Mouse (Mus musculus) MEL (cell line): ENCODE data around the gene Wdsub1.

Experiments
- ELF1 ChIP-seq: IDR thresholded peaks from 2 replicates; pipeline ENCODE4 v1.6.1; 2014; ENCODE audit warnings: low read depth, mild to moderate bottlenecking, inconsistent platforms, low read length, improper control_type of control experiment, moderate library complexity
- EP300 ChIP-seq, 2 experiments: IDR thresholded peaks; 2 replicates each; pipeline ENCODE4 v1.6.1; 2011; ENCODE audit warnings: improper control_type of control experiment in 2 of 2, low read length in 2 of 2, low read depth in 1 of 2, mild to moderate bottlenecking in 1 of 2
- KAT2A ChIP-seq: conservative IDR thresholded peaks from 2 replicates; pipeline ENCODE4 v1.6.1; 2012; ENCODE audit warnings: low read depth, low read length, improper control_type of control experiment, inconsistent platforms
- MAX ChIP-seq: IDR thresholded peaks from 2 replicates; pipeline ENCODE4 v1.6.1; 2011; ENCODE audit warnings: low read length, improper control_type of control experiment
- MAZ ChIP-seq: IDR thresholded peaks from 2 replicates; pipeline ENCODE4 v1.6.1; 2012; ENCODE audit warnings: low read depth, mild to moderate bottlenecking, inconsistent platforms, low read length, improper control_type of control experiment
- POLR2A ChIP-seq, 2 experiments: IDR thresholded peaks; 2 replicates each; pipeline ENCODE4 v1.6.1; 2011 to 2012; ENCODE audit warnings: low read length in 2 of 2, mild to moderate bottlenecking in 2 of 2, control low read depth in 1 of 2, improper control_type of control experiment in 1 of 2, low read depth in 1 of 2, moderate library complexity in 1 of 2; ENCODE audit not compliant: control insufficient read depth in 1 of 2, insufficient read depth in 1 of 2, poor library complexity in 1 of 2
- POLR2AphosphoS2 ChIP-seq: IDR thresholded peaks from 2 replicates; pipeline ENCODE4 v1.6.1; 2011; ENCODE audit warnings: low read length, improper control_type of control experiment
- TCF12 ChIP-seq: IDR thresholded peaks from 2 replicates; pipeline ENCODE4 v1.6.1; 2014; ENCODE audit warnings: low read depth, mild to moderate bottlenecking, inconsistent platforms, low read length, improper control_type of control experiment, moderate library complexity

GRCm38 (mm10) chr2:59828777-59829508 lies 53.4 kb downstream of the Wdsub1 start:
- TF ChIP-seq POLR2A (IDR thresholded peaks at IDR 0.05; ENCODE audit: control insufficient read depth in 1 of 2, insufficient read depth in 1 of 2, low read depth in 1 of 2, low read length in 2 of 2, poor library complexity in 1 of 2) (no peak), KAT2A (no peak), EP300 (IDR thresholded peaks at IDR 0.05; ENCODE audit: low read depth in 1 of 2, low read length in 2 of 2) (no peak), MAX (no peak), POLR2AphosphoS2 (no peak), TCF12 (no peak), MAZ (no peak), ELF1 (no peak)
